Mouse (Mus musculus): ENCODE results near the gene Trf. TPM values are rescaled to one million over a fixed set of nuclear protein-coding genes. Genes with fewer than 3 reads are reported as not detected.

Gene Trf
- polyA plus RNA-seq, 3 experiments from 2014 or later = 0.37 to 3.0 (median 0.43) TPM

Other genes with a start within 250 kb of the Trf start
- under 1 TPM; 0.20 to 0.71 (median 0.26) TPM for gene Slco2a1, start 241.7 kb downstream of the Trf start, polyA plus RNA-seq (2017; shearing (Covaris generic))
- gene Rab6b, start 118.7 kb downstream of the Trf start, polyA plus RNA-seq (2017; shearing (Covaris generic)) = 1 to 10 TPM in 1 of 3 experiments, under 1 TPM in 1, not detected in 1; 0.26 to 8.1 TPM
- gene Srprb, start 28.3 kb downstream of the Trf start, polyA plus RNA-seq (2017; shearing (Covaris generic)) = 10 to 100 TPM; 24.6 to 35.8 (median 30.2) TPM
- 1 to 10 TPM; 1.2 to 2.2 (median 1.5) TPM for gene Gm20425, start 137 bp downstream of the Trf start, polyA plus RNA-seq (2017; shearing (Covaris generic))
- not detected for gene 1300017J02Rik, start 74.6 kb upstream of the Trf start, polyA plus RNA-seq (2017; shearing (Covaris generic))
- 10 to 100 TPM; 23.6 to 30.2 (median 29.7) TPM for gene Topbp1, start 74.8 kb upstream of the Trf start, polyA plus RNA-seq (2017; shearing (Covaris generic))
- gene Cdv3, start 135.4 kb upstream of the Trf start, polyA plus RNA-seq (2017; shearing (Covaris generic)) = 100 to 1,000 TPM in 1 of 3 experiments, 10 to 100 TPM in 2; 70.3 to 256 (median 81.7) TPM
- under 1 TPM in 1 of 3 experiments, not detected in 2; 0.88 TPM for gene Bfsp2, start 250.0 kb upstream of the Trf start, polyA plus RNA-seq (2017; shearing (Covaris generic))

Data from inflammation-experienced regulatory T-cells, adult 6 months (primary cell).